Mouse (Mus musculus) cerebellum, adult (tissue): ENCODE measurements around the gene Dcaf5.
A peak's percentile ranks its signal among the peaks of the same experiment; 100 is the strongest.

Source experiments
- ATAC-seq: cut with Nextera tagmentation; 2 replicates; pipeline ENCODE4 v1.9.2; 2017; ENCODE audit warnings: mild to moderate bottlenecking, moderate library complexity, mixed read lengths; ENCODE audit not compliant: insufficient number of reproducible peaks, low FRiP score, low TSS enrichment

Dcaf5 gene

GRCm38 (mm10) chr12:80410855-80411254 is 25.5 kb downstream of the Dcaf5 start:
- ATAC-seq = no peak

- no peak for ATAC-seq
Observed at GRCm38 (mm10) chr12:80407824-80408223, 28.6 kb downstream of the Dcaf5 start.

- no peak for ATAC-seq
Observed at GRCm38 (mm10) chr12:80406650-80407049, 29.8 kb downstream of the Dcaf5 start.

GRCm38 (mm10) chr12:80404139-80404538 is 32.3 kb downstream of the Dcaf5 start:
- ATAC-seq = no peak

DNA sequence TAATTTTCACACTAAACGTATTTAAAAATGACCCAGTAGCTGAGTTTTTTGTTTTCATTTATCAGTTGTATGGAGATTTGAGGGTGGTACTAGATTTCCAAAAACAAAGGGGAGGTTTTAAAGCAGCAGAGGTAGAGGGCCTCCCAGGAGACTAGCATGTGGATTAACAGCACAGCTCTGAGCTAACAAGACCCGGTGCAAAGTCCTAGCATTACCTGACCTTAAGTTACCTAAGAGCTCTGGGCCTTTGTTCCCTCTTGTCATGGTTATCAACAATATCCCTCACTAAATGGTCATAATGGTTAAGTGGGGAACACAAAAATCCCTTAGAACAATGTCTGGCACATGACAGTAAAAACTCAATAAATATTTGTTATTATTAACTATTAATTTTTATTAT is 37.3 kb downstream of the Dcaf5 start:
- no peak for ATAC-seq

DNA sequence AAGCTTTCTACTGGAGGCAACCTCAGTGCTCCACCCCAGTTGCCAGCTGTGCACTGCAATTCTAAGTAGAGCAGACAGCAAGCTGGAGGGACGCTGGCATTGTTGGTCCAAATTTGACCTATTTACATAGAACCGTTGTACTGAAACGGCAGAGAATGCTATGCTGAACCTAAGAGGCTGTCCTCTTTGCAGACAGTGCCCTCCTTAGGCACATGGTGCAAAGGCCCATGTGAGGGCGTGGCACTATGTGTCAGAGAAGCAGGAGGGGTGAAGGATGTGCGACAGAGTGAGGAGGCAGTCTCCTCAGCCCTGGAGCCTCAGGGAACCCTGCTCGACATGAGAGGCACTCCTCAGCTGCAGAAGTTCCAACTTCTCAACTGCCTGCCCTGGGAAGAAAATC is 40.0 kb downstream of the Dcaf5 start:
- ATAC-seq = no peak

DNA sequence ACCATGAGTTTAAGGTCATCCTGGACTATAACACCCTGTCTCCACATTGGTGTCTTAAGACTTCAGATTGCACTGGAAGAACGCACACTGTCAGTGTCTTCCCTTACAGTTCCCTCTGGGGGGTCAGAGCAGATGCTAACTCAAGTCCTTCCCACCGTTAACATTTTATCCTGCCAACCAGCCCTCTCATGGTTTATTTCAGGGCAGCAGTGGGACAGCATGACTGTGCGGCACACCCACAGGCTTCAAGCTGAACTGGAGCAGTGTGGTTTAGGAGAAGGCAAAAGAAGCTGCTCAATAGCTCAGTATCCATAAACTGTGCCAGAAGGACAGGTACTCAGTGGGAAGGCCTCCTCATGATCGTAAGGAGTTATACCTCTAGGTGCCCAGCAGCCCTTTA is 41.1 kb downstream of the Dcaf5 start:
- no peak for ATAC-seq

- ATAC-seq = no peak
Observed at GRCm38 (mm10) chr12:80394045-80394444, 42.4 kb downstream of the Dcaf5 start.

DNA sequence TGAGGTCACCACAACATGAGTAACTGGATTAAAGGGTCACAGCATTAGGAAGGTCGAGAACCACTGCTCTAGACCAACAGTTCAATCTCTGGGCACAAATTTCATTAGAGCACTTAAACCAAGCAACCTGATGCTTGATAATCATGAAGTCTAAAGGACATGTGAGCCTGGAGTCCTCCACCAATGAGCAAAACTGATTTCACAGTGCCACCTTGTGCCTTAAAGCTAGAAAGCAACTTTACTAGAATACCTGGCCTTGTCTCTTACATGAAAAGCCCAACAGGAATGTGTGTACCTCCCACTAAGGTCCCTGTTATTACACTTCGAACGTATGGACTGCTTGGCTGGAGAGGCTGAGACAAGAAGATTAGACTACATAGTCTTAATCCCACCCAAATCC is 47.0 kb downstream of the Dcaf5 start:
- no peak for ATAC-seq

DNA sequence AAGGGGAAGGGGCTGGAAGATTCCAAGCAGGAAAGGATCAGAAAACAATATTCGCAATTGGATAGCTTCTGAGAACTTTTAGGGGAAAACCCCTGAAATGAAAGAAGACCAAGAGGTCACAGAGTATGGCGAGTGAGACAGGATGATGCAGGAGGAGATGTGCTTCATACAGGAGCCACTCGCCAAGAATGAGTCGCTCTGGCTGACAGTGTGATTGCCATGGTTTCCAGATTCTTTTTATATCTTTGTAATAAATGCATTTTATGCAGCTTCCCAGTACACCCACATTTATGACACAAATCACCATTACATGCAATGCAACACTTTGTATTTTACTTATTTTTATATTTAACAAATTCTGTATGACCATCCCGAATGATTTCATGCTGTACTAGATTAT is 49.1 kb downstream of the Dcaf5 start:
- no peak for ATAC-seq

DNA sequence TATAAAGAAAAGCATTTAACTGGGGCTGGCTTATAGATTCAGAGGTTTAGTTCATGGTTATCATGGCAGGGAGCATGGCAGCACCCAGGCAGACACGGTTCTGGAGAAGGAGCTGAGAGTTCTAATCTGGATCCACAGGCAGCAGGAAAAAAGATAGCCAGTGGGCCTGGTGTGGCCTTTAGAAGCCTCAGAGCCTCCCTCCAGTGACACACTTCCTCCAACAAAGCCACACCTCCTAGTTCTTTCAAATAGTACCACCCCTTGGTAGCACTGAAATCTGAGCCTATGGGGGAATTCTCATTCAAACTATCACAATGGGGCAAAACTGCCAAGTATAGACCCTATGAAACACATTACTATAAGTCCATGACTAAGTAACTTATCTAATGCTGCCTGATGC is 51.0 kb downstream of the Dcaf5 start:
- ATAC-seq = no peak

DNA sequence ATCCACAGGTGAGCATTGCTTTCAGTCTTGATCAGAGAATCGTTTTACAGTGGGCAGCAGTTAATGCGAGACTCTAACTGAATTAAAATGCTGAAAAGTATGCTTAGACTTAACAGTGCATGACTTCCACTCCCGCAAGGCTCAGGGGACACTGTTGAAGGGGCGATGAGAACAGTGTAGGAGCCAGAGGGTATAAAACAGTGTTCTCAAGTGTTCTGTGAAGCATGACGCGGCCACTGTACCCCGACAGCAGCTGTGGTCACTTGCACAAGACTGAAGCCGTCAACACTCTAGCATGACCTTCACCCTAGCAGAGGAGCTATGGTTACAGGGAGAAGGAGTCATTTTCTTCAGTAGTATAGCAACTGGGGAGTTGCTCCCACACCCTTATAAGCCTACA is 52.9 kb downstream of the Dcaf5 start:
- no peak for ATAC-seq

DNA sequence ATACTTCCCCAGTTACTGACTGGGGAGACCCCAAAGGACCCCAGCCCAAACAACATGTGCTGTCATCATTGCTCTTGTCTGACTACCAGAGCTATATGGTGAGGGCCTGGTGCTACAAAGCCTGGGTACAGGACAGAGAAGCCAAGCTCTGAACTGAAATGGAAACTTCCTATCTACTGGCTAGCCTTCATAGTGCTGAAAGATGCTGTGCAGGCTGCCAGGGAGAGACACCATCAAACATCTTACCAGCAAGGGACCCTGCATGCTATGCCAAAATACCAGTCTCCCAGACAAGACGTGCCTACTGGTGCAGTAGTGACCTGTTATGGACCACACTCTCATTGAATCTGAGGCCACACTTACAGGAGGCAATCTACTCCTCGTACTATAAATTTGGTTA is 53.6 kb downstream of the Dcaf5 start:
- no peak for ATAC-seq

- 0 out of 2 replicates have a peak, but pooled peaks have one; percentile 40 for ATAC-seq
Observed at GRCm38 (mm10) chr12:80379831-80380457, 56.5 kb downstream of the Dcaf5 start.

GRCm38 (mm10) chr12:80379393-80379792 is 57.0 kb downstream of the Dcaf5 start:
- ATAC-seq = no peak

- ATAC-seq = no peak
Observed at GRCm38 (mm10) chr12:80377604-80378003, 58.8 kb downstream of the Dcaf5 start.

GRCm38 (mm10) chr12:80375721-80376120 is 60.7 kb downstream of the Dcaf5 start:
- no peak for ATAC-seq

GRCm38 (mm10) chr12:80374736-80375135 is 61.7 kb downstream of the Dcaf5 start:
- no peak for ATAC-seq

DNA sequence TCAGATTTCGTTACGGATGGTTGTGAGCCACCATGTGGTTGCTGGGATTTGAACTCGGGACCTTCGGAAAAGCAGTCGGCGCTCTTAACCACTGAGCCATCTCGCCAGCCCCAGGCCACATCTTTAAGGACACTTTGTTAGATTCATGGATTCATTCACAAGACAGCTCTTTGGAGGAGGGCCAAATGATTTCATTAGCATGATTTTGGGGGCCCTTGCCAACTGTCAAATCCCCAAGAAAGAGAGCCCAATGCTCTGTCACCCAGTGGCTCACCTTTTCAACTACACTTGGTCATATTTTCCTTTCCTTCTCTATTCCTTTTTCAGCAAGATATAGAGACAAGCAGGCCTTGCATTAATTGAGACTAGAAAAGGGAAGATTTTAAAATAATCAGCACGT is 63.5 kb downstream of the Dcaf5 start:
- ATAC-seq = no peak

- no peak for ATAC-seq
Observed at GRCm38 (mm10) chr12:80367227-80367626, 69.2 kb downstream of the Dcaf5 start.

- peak; percentile 58 for ATAC-seq
Observed at GRCm38 (mm10) chr12:80366004-80366480, 70.4 kb downstream of the Dcaf5 start.

DNA sequence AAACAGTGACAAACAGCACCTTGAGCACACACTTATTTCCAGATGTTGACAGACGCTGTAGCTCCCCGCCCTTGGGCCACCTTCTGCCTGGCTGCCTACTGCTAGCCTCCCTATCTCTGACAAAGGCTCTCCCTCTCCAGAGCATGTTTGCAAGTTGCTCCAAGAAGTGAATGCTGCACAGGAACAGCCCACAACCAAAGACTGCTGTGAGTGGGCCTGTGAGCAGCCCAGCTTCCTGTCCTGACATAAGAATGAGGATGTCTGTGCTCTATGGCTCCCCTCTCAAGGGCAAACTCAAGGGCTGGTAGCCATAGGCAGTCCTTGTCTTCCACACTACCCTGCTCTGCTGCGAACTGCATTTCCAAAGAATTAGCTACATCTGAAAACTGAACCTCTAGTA is 71.1 kb downstream of the Dcaf5 start:
- no peak for ATAC-seq

DNA sequence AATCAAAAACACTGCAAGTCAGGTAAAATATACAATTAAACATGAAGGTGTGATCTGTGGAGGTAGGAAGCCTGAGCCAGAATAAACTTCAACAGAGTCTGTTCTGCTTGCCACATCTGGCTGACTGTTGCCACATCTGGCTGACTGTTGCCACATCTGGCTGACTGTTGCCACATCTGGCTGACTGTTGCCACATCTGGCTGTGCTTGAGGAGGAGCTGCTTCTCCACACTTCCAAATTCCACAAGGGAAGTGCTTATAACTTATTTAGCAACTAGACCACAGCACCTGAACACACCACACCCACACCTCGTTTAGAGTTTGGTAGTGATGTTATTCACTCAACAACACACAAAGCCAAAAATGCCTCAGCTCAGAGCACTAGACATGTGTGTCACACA is 74.7 kb downstream of the Dcaf5 start:
- ATAC-seq = no peak
